Mouse (Mus musculus) right cerebral cortex, postnatal 4 days (tissue): ENCODE measurements at regions not wholly inside any gene's neighbourhood (a gene's known extent, or its start where the extent isn't known, plus 50 kb on each side); places are given as distances from the start of the nearest gene placed in this dataset.

Experiments
- DNase-seq: peaks from one replicate; pipeline ENCODE4 v3.0.0-alpha.2; 2022

DNA sequence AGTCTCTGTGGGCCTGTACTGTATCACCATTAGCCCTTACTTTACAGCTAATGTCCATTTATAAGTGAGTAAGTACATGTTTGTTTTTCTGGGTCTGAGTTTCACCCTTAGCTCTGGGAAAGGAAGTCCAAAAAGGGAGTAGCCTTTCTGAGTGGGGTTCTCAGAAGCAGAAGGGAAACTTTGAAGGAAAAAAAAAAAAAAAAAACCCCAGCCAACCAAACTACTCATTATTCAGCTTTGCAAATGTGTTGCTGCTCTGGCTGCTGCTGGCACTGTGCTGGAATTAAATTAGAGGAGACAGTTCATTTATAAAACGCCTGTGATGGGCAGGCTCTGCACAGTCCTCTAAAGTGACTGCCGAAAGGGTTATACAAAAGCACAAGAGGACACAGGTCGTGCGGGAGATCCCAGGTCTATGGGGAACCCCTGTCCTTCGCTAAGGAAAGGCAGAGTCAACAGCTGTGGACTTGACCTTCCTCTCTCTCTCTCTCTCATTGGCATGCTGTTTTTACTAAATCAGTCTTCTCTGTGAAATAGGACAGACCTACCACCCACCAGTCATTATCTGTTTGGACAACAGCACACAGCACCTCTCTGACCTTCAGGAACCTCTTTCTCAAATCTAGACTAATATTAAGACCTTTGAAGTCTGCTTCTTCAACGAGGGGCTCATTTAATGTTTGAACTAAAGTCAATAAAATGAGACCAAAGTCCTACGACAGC, 165.4 kb downstream of the Cd47 start:
- DNase-seq: peak; percentile 25

DNA sequence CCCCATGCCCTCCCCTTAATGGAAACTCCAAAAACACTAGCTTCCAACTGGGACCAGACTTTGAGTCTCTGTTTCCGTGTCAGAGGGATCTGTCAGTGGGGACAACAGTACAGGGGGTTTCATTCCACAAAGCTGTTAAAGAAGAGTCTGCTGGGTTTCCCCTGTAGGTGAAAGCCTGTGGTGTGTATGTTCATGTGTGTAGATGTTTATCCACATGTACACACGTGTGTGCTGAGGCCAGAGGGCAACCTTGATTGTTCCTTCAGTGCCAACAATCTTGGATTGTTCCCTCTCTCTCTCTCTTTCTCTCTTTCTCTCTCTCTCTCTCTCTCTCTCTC, 165.9 kb downstream of the Cd47 start:
- no peak for DNase-seq

DNA sequence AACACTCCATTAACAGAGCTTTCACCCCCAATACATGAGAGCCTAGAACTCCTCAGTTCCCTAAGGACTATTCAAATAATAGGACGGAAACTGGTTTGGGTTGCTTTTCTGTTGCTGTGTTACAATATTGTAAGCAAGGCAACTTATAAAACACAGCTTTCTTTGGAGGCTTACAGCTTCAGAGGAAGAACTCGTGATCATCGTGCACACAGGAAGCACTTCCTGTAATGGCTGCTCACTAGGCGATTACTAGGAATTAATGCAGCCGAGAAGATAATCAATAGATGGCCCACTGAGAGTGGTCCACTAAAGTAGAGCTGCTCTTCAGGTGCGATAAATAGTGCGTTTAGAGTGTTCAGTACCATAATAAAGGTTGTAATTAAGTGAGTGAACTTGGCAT, 166.8 kb downstream of the Cd47 start:
- DNase-seq: no peak

DNA sequence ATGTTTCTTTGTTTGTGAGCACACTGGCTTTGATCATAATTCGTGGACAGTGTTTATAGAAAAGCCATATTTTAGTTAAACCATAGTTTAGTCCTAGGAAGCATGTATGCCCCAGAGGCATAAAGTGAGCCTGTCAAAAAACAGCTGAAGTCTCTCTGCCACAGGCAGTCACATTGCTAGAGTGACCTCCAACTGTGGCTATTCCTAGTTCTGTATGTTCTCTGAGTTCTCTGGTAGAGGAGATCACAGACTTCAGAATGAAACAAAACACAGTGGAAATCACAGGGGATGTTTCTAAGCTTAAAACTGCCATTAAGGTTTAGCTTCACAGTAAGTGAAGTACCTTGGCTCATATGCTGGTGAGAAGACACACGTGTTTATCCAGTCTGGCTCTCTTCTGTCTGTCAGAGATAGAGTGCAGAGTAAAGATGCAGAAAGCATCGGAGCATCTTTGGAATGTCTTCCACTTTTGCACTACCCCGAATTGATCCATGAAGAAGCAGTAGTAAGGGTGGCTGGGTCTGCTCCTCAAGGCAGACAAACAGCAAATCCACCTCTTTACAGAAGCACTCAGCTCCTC, 168.0 kb downstream of the Cd47 start:
- no peak for DNase-seq

DNA sequence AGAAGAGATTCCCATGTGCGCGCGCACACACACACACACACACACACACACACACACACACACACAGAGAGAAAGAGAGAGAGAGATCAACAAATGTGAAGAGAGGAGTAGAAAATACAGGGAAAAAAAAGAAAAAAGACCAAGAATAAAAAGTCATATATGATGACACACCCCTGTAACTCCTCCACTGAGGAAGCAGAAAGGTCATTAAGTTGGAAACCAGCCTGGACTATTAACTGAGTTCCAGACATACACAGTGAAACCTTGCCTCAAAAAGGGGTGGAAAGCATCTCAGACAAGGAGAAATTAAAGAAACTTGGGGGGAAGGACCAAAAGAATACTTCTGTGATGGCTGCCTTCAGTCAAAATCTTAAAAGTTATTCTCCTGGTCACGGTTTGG, 168.7 kb downstream of the Cd47 start:
- no peak for DNase-seq

DNA sequence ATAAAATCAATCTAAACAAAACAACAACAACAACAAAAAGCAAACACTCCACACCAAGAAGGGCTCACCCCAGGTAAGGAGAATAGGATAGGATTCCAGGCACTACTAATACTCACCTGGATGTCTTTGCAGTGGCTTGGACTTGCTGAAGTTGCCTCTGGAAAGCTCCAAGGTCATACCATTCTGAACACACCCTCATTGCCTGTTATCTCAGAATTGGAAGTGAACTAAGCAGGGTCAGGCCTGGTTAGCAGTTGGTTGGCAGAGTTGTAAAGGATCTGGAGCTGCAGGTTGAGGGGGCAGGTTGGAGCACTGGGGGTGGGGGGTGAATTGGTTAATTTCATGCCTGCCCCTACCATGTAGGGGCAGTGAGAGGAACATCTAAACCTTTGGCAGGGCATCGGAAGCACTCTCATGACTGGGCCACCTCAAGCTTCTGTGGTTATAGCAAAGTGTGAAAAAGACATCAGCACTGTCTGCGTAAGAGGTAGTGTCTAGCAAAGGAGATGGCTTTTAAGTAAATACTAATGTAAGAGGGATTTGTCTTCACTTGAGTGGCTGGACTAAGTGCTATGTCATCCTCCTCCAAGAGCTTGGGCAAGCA, 169.5 kb downstream of the Cd47 start:
- DNase-seq: no peak

DNA sequence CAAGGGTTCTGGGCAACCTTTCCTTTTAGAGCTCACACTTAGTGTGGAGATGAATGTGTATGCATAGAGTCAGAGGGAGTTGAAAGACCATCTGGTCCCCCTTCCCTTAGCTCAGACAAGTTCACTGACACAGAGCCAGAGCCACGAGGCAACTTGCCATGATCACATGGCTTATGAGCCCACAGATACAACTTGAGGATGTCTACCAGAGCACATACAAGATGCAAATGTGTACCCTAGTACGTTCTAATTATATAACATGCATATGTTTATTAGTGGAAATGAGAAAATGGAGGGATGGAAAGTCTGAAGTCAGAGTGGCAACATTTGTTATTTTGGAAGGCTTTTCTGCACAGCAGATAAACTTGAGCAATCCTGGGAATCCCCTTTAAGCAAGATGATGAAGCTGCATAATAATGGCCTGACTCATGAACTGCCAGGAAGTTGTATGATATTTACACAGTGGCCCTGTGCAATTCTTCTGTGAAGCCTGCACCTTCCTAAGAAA, 170.0 kb downstream of the Cd47 start:
- DNase-seq: peak; percentile 30

DNA sequence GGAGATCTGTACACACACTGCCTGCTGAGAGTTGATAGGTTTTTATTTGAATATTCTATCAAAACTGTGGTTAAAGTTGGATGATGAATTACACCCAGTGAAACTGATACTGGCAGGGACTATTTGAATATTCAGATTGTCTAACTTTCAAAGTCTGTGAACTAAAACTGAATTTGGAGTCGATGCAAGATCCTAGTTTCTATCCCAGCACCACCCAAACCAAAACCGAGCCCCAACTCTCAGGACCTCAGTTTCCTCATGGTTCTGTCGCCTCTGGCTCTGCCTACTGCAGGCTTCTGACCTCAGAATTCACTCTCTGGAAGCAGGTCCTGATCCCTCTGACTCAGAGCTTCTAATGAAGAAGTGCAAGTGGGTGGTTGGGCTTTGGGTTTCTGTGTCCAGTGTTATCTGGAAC, 170.8 kb downstream of the Cd47 start:
- no peak for DNase-seq

DNA sequence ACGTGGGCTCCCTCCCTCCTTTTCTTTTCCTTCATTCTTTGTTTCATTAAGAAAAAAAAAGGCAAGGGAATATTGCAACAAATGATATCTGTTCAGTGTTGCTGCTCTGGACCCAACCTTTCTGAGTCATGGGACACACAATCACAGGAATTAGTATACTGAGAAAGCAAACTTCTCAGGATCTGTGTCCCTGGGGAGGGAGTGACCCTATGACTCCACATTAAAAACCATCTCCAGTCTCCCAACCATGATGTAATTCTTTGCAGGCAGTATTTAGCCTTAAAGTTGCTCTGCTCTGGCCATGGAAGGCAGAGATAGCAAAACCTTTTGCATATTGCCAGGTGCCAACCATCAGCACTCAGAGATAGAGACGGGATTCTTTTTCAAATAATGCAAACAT, 176.9 kb downstream of the Cd47 start:
- DNase-seq: no peak

DNA sequence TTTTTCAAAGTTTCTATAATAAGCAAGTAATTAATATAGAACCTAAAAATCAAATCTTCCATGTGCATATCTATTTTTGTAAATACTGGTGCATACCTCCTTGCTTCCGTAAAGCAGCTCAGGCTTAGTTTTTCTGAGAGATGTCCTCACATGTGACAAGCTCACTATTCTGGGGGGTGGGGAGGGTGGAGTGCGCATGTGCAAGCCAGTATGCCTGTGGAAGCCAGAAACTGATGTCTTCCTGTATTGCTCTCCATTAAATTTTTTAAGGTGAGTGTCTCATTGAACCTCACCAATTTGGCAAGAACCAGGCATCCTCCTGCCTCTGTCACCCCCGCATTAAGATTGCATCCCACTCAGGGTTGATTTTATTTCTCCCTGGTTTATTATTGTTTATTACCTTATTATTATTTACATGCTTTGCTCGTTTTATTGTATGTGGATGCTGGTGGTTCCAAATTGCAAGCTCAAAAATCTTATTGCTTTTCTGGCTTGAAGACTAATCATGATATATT, 179.2 kb downstream of the Cd47 start:
- DNase-seq: no peak

DNA sequence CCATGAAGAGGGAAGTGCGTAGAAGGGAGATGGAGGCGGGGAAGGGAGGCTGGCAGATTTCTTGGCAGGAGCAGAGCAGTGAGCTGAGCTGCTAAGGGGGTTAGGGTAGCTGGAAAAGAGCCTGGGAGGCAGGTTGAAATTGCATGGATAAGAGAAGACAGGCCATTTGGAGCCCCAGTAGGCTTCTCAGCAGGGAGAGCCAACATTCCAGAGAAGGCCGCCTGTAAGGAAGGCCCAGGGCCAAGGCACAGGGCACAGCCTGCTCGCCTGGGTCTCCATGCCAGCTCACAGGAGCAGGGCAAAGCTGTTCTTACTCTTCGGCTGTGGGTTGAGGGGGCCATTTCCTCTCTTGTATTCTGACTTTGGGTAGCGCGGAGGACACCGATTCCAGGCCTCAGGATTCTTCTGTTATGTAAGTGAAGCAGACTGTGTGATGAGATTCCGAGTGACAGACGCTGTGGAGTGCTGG, 179.9 kb downstream of the Cd47 start:
- DNase-seq: peak; percentile 13

DNA sequence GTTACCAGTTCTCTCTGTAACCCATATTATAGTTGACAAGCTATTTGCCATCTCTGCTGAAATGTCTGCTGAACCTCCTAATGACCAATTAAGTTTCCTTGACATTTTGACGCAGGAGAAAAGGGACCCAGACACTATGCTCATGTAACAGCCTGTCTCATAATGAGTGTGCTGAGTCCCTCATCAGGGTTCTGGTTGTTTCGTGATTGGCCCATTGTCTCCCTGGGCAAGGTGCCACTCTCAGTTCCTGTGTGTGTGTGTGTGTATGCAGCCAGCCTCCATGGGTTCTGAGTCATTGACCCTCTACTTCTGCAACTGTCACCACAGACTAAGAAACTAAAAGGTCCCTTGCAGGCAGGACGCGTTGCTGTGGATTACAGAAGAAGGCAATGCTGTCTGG, 181.8 kb downstream of the Cd47 start:
- DNase-seq: no peak

DNA sequence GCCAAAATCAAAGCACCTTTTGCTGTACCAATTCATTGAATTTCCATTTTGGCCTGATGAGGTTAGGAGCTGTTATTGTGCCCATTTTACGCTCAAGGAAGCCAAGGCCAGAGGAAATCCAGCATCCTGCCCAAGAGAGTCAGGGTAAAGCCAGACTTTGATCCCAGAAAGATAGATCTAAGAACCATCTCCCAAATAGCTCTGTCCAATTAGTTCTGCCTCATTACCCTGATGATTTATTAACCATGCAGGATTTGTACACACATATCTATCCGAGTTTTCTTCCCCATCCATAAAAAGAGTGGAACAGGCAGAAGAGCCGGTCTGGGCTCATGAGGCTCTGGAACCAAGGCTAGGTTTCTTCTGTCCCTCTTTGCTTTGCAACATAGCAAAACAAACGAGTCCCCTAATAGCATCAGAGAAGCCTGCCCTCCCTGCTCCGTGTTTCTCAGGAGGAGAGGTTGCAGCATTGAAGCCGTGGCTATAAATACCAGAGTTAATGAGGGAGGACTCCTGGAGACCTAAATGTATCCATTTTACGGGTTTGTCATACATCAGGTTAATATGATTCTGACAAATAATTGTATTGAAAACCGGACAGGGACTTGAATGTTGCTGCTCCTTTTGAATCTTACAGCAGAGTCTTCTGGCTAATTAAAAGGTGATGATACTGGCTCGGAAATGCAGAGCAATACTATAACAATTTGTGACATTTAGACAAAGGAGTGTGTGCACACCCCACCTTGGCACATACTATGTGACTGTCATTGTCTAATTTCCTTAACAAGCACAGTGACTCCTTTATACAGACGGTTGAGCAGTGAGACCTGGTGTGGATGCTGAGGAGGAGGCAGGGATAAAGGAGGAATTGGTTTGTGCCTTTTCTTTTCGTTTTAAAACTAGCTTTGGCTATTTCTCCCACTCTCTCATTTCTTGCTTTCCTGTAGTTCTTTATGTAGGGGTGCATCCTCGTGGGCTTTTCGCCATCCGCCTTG, 185.0 kb downstream of the Cd47 start:
- DNase-seq: no peak

DNA sequence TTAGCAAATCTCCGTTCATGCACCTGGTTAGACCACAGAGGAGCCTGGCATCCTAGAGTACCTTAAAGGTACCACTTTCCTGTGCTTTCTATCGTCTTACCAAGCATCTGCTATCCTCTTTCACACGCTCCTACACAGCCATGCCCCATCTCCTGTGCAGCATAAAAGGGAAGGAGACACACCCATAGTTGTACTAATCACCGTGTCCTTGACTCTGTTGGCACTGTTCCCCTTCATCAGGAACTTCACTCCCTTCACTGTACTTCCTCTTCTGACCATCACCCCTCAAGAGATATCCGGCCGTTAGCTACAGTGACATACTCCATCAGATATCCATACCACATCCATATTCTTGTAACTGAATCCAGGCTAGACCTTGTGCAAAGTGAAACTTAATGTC, 186.6 kb downstream of the Cd47 start:
- no peak for DNase-seq

DNA sequence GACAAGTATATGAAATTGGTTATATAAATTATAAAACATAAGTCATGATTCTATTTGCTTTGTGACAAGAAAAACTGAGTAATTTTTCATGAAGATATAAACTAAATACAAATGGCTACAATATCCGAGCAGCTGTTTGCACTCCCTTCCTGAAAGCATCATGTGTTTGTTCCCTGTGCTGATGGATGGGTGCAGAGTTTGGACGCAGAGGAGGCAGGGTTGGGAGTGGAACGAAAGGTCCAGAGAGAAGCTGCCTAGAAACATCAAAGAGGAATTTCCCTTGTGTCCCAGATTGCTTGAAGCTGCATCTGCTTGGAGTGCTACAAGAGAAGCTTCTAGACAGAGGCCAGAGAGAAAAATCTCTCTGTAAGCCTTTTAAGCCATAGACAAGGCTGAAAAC, 195.5 kb downstream of the Cd47 start:
- no peak for DNase-seq

DNA sequence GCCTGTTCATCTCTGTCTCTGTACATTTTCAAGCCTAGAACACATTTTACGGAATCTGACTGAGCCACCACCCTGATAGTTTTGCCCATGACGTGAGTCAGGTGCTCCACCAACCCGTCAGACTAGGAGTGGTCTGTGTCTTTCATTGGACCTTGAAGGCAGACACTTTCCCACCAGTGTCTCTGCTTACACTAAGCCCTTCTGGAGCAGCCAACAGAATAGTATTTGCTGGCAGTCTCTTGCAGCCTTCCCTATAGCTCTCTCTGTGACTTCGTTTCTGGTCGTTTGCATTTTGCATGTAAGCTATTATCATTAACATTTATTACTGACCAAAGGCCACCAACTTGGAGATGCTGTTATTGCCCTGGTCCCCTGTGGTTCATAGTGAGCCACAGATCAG, 196.3 kb downstream of the Cd47 start:
- no peak for DNase-seq

DNA sequence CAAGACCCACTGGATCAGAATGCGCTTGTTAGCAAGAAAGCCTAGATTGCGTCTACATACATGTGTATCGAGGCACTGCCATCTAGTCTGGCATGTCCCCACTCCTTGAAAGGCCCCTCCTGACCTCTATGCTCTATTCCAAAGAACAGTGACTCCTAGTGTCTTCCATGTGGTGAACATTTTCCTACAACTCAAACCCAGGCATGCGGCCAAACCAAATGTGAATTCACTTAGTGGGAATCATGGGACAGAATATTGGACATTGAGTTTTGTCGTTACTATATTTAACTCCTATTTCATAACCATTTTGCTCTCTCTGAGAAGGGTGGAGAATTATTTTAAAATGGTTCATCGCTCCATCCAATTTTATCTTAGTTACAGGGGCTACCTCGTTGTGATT, 196.7 kb downstream of the Cd47 start:
- peak; percentile 23 for DNase-seq

DNA sequence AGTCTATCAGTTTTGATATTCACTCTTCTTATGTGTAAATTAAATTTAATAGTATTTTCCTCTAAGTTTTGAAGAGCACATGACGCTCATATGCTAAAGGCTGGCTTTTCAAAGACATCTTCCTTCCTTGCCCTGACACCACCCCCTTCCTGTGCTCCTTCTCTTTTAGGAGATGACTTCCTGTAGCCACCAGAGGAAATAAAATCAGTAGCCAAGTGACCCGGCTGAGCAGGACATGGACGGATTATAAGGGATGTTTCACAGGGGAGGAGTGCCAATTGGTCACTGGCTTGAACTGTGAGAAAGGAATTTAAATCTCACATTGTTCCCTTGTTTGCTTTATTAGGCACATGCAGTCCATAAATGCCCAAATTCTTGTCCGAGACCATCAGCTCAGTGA, 200.5 kb downstream of the Cd47 start:
- no peak for DNase-seq

DNA sequence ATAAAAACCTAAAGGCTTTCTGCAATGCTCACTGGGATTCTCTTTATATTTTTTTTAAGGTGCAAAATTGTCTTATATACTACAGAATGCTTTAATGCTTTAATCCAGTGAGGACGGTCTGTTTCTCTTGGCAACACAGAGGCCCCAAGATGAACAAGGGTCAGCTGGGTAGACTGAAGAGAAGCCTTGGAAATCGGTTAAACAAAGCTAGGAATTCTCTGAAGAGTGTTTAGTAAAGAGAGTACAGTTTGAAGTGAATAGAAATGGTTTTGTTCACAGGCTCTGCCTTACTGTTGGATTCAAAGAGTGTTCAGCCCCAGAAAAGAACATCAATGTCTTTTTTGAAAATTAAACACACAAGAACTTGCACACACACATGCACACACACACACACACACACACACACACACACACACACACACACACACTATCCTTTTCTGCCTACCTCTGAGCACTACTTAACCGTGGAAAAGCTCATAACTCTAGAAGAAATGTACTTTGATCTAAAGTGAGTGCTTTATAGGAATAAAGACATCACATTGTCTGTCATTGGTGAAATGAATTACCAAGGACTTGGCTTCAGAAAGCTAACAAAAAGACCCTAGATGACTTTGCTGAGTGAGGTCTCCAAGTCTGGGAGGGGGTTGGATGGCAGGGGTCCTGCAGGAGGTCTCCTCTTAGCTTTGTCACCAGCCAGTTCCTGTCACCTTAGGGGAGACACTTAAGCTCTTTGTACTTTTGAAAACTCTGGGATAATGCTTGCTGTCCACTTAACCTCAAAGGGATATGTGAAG, 201.5 kb downstream of the Cd47 start:
- no peak for DNase-seq

DNA sequence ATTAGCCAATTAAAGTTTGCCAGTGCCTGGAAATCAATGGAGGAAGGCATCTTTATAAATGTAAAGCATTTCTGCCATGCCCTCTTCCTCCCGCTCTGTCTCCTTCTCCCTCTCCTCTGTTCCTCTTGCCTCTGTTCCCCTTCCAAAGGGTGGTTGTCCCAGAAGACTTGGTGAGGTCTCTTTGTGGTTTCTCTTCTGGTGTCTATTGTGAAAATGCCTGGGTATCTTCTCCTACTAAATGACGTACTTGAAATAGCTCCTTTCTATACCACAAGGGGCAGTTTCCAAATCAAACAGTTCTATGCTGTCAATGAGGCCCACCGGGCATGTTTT, 202.1 kb downstream of the Cd47 start:
- DNase-seq: no peak

DNA sequence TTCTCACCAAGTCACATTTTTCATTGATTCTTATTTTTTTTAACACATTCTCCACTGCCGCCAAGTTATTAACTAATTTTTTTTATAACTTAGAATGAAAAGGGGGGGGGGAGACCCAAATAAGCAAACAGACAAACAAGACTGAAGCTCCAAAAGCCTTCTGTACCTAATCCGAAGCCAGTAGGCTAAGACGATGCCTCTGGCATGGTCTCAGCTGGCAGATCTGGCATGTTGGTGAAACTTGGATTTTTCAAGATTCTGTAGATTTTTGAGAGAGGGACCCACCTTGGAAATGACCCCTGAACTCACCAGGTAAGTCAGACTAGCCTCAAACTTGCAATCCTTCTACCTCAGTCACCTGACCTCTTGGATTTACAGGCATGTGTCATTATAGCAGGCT, 208.7 kb downstream of the Cd47 start:
- DNase-seq: no peak

DNA sequence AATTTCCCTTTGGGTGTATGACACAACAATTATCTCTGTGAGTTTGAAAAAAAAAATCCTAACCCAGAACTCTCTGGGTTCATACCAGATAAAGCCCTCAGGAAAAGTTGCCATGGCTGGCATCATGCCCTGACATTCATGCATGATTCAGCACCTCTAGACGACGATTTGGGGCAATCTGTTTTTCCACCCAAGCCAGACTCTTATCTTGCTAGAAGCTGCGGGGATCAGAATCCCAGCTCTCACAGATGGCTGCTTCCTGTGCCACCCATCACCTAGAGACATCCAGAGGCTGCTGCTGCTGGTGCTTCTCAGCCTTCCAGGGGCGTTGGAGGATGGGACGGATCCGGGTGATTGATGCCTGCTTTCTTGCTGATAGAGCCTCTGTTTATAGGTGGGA, 209.2 kb downstream of the Cd47 start:
- peak; percentile 51 for DNase-seq
